Mouse (Mus musculus): ENCODE measurements around the gene Atp5b.
"Not testable (repeated sequence)": the region's sequence is repeated elsewhere in the genome, so short reads cannot be mapped to it uniquely, and the experiment has no call there.

Atp5b gene

DNA sequence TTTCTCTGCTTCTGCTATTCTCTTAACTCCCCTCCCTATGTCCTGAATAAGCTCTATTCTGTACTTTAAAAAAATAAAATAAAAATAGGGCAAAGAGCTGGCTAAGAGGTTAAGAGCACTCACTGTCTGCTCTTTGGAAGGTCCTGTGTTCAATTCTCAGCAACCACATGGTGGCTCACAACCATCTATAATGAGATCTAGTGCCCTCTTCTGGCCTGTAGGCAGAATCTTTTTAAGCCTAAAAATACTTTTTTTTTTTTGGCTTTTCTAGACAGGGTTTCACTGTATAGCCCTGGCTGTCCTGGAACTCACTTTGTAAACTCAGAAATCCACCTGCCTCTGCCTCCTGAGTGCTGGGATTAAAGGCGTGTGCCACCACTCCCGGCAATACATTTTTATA lies 12.6 kb upstream of the Atp5b start:
- not testable (repeated sequence) for DNase-seq

DNA sequence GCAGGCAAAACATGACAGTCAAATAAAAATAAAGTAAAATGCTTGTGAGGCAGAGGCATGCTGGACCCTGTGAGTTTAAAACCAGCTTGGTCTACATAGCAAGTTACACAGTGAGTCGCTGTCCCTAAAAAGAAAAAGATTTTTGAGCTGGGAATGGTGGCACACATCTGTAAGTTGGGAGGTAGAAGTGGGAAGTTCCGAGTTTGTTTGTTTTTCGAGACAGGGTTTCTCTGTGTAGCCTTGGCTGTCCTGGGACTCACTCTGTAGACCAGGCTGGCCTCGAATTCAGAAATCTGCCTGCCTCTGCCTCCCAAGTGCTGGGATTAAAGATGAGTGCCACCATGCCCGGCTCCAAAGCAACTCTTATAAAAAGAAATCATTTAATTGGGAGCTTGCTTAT lies 4.8 kb upstream of the Atp5b start:
- DNase-seq = not testable (repeated sequence)

DNA sequence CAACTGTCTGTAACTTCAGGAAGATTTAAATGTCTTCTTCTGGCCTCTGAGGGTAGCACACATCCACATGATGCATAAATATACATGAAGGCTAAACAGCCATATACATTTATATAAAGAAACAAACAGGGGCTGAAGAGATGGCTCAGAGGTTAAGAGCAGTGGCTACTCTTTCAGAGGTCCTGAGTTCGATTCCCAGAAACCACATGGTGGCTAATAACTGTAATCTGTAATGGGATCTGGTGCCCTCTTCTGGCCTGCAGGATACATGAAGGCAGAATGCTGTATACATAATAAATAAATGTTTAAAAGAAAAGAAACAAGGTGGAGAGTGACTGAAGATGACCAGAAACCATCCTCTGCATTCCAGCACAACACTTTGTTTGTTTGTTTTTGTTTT lies 2.6 kb upstream of the Atp5b start:
- DNase-seq = no peak

DNA sequence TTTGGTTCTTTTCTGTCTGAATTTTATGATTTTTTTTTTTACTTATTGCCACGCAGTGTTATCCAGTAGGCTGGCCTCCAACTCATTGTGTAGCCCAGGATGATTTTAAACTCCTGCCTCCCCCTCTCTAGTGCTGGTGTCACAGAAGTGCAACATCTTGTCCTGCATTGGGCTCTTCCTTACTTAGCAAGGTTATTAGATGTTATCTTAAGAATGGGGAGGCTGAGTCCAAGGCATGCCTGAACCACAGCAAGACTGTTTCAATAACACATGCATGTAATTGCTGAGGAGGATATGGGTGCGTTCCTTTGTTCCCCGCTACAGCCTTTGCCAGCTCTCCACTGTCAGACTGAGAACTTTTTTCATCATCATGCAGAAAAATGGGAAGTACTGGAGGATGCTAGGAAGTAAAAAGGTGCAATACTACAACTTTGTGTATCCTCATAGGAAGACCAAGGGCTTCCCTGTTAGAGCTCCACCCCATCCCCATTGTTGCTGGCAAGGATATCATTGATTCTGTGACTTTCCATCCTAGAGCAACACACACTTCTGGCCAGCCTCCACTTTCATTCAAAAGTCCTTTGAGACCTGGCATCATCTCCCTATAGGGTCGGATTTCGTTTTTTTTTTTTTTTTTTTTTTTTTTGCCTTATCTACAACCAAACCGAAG lies 1.1 kb upstream of the Atp5b start:
- no peak for DNase-seq

GRCm38 (mm10) chr10:128082477-128082808 lies 630 bp upstream of the Atp5b start:
- no peak for DNase-seq

- peak; percentile 28 for DNase-seq
Measured at GRCm38 (mm10) chr10:128083688-128084087, 615 bp downstream of the Atp5b start.

- no peak for DNase-seq
Measured at GRCm38 (mm10) chr10:128084160-128084559, 1.1 kb downstream of the Atp5b start.

DNA sequence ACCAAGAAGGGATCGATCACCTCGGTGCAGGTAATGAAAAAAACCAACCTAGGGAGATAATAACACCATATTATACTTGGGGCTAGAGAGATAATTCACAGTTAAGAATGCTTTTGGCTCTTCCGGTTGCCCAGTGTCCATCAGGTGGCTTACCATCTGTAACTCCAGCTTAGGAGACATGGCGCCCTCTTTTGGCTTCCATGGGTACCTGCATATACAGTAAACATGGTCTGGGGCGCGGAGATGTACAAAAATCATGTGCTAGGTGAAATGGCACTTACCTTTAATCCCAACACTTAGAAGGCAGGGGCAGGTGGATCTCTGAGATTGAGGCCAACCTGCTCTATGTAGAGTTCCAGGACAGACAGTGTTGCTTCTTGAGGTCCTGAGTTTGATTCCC lies 3.3 kb downstream of the Atp5b start:
- no peak for DNase-seq

DNA sequence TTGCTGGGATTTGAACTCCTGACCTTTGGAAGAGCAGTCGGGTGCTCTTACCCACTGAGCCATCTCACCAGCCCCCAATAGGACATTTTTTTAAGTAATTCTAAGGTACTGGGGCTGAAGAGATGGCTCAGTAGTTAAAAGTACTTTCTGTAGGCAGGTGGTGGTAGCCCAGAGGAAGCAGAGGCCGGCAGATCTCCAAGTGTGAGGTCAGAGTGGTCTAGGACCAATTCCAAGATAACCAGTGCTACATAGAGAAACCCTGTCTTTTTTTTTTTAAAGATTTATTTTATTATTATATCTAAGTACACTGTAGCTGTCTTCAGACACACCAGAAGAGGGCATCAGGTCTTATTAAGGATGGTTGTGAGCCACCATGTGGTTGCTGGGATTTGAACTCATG lies 4.1 kb downstream of the Atp5b start:
- not testable (repeated sequence) for DNase-seq

- DNase-seq = no peak
Measured at GRCm38 (mm10) chr10:128088181-128088580, 5.1 kb downstream of the Atp5b start.

DNA sequence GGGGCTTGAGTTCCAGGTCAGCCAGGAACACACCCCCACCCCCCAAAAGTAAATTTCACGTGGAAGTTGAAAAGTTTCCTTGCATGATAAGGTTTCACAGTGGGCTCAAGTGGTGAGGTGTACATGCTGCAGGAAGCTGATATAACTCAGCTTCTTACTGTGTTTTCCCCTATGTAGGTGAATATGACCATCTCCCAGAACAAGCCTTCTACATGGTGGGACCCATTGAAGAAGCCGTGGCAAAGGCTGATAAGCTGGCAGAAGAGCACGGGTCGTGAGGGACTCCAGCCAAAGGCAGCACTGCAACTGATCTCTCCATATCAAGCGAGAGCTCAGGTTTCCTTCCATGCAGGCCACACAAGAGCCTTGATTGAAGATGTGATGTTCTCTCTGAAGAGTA lies 6.8 kb downstream of the Atp5b start:
- no peak for DNase-seq

DNA sequence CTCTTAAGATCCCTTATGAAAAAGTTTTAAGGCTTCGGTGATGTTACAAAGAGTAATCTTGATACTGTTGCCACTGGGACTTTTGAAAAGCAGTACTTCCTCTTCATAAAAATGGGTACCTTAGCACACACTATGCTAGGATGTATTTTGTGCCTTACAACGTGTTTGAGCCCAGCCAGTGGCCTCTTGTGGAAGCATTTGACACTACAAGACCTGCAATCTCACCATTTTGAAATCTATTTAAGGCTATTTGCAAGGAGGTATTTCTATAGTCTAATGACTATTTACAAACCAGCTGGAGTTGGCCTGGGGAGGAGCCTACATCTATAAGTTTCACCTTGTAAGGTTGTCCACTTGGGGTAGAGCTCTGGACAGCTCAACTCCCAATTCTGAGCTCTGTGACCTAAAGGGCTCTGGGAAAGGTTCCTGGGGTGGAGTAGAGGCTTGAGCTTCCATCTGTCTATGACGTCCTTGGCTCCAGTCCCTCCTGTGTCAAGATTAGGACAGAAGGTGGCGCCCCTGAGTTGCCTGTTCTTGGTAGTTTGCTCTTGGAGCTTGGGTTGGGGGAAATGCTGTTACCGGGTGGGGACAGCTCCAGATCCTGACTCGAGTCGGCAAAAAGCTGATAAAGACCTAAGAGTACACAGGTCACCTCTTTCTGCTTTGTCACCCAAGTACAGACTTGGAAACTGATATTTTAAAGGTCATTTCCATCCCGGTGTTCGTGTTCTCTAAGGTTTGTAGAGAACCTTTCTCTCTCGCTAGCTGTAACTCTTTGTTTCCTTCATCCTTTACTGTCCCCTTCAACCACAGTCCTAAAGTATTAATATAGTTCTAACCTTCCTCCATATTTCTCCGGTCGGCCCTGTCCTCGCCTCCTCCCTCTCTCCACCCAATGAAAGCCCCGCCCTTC lies 7.8 kb downstream of the Atp5b start:
- DNase-seq = peak; percentile 83

GRCm38 (mm10) chr10:128091564-128092505 lies 8.8 kb downstream of the Atp5b start, which contains the start of gene Baz2a:
TSS of gene Baz2a (plus strand) at chr10:128091577.
- DNase-seq = peak; percentile 44

- DNase-seq = peak; percentile 67
Measured at GRCm38 (mm10) chr10:128092506-128093495, 9.7 kb downstream of the Atp5b start.

- DNase-seq = peak; percentile 19
Measured at GRCm38 (mm10) chr10:128093496-128094294, 10.6 kb downstream of the Atp5b start.

DNA sequence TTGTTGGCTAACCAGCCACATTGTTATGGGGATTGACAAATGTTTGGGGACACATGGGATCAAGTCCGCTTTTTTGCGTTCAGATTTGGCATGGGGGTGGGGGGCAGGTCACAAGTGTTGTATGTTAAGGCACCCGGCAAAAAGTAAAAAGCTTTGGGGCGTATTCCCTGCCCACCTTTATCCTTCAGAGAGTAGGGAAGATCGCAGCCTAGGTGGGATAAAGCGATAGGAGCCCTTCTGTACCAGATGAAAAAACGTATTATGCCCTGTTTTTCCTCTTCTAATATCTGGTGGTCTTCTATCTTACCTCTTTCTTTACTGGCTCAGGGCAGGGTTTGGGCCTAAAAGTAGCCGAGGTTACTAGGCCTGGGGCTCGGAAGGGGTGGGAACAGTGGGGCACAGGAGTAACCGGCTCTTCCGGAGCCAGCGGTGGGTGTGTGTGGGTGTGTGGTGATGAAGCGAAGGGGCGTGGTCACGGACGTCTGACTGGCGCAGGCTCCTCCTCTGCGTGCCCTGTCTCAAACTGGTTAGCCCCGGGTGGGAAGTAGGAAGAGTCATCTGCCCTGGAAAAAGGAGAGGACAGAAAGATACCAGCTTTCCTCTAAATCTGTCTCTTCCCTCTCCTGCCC lies 11.4 kb downstream of the Atp5b start:
- DNase-seq = peak; percentile 86

DNA sequence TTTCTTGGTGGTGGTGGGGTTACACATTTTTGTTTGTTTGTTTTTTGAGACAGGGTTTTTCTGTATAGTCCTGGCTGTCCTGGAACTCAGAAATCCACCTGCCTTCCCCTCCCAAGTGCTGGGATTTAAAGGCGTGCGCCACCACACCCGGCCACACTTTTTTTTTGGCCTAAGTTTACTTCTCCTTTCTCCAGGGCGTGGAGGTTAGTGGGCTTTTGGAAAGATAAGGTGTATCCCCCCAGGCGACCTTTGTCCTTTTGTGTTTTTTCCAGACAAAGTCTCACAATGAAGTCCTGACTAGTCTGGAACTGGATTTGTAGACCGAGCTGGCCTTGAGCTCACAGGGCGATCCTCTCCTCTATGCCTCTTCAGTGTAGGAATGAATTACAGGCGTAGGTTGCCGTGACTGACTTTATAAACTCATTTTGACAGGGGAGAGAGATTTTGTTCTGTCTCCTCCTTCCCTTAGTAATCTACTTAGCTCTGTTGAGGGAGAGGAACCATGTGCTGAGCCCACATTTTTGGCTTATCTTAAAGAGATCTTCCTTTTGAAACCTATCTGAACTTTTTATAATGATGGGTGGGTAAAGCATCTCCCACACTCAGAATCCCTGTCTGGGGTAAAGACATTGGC lies 12.0 kb downstream of the Atp5b start:
- DNase-seq = no peak

- DNase-seq = no peak
Measured at GRCm38 (mm10) chr10:128096313-128096692, 13.2 kb downstream of the Atp5b start.

DNA sequence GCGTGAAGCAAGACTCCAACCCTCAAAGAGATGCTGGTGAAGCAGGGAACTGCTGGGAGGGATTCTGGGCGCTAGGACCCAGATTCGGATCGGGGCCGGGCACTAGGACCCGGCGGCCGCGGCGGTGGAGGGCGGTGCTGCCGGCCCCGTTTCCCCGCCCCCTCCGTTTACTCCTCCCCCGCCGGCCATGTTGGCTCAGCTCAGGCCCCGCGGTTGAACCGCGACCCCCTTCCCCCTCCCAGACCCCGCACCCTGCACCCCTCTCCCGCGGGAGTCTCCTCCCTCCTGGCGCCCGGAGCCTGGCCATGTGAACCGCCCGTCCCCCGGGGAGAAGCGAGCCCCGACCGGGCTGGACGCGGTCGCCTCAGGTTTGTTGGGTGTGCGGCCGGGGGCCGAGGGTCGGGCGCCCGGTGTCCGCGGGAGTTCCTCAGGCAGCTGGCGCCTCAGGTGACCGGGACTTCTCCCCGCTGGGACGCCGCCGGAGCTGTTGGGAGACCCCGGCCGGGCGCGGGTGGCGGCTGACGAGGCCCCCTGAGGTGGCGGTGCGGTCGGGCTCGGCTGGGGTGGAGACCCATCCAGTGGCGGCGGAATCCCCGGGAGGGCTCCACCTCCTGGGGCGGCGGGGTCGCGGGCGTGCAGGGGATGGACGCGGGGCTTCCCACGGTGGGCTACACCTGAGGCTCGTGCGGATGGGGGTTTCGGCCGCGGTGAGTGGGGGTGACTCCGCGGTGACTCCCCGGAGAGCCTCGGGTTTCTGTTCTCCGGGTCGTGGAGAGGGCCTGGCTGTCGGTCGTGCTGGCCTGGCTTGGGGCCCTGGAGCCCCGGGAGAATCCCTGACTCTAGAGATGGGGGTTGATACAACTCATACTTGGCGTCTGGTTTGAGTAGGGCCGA lies 13.9 kb downstream of the Atp5b start:
- DNase-seq = peak; percentile 79

Data from layer of hippocampus, adult 9-11 months (tissue).